Mouse (Mus musculus): ENCODE results near the gene Rbm39.

Rbm39 gene

DNA sequence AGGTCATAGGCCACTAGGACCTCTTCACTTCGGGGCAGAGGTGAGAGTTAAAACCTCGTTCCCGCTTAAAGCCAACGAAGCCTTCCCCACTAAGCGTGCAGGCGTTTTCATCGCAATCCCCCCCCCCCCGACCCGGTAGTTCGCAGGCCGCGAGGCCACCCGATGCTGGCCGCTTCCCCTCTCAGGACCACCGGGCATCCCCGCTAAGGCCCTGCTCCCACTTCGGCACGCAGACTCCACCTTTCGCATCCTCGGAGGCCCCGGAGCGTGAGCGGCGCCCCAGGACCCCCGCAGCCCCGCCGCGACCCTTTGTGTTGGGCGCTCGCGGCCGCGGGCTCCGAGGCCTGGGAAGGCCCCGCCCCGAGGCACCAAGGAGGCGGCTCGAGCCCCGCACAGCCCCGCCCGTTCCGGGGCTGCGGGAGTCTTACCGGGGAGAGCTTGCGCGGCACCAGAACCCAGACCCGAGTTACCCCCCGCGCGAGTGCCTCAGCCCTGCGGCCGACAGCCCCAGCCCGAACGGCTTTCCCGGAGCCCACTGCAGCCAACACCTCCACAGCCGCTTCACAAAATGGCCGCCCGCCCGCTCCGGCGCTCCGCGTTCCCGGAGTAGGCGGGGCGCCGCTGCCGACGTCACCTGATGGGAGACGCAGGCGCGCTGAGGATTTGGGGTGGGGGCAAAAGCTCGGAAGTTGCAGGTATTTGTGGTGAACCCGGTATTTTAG, 68.5 kb downstream of the Rbm39 start, which contains the start of the genes Cpne1 and Rbm12:
Gene Cpne1, minus strand, starts transcription at position 608 of the 722 bp plus-strand sequence.
Gene Rbm12, minus strand, starts transcription at position 621 of the 722 bp plus-strand sequence.
- peak; percentile 80 for DNase-seq (ENCODE audit: low read depth, low spot score)

DNA sequence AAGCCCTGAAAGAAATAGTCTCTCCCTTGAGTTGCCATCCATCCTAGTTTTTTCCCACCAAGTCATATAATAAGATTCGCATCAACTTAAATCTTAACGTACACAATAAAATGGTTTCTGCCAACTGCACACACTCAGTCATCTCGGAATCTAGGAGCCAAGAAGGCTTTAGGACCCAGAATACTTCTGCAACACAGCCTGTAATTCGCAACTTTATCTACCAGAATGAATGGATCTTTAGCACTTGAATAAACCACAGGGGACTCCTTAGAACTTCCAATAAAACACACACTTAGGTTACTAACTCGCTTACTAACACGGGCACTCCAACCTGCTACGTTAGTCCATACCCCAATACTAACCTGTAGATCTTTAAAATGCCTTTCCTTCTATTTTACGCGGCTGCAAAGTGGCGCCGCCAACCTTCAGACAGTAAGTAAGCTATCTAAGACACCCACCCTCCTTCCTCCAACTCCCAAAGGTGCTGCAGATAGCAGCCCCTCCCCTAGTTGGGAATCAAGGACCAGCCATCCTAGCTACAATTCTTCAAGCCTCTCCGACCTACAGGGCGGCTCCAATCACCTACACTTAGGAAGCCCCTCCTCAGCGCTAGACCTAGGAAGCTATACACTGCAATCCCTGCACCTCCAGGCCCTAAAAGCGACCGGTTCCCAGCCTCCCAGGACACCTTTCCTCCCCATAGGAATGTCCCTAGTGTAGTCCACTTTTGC, 69.2 kb downstream of the Rbm39 start:
- DNase-seq (ENCODE audit: low read depth, low spot score): no peak

Measured in retina, postnatal 7 days (tissue).